Mouse (Mus musculus) ES-E14 (cell line): Measurements from ENCODE around the gene Tns3.

Experiments used
- CHD2 ChIP-seq: IDR thresholded peaks from 2 replicates; pipeline ENCODE4 v1.6.1; 2014; ENCODE audit warnings: mild to moderate bottlenecking, low read depth, low read length, inconsistent platforms
- HCFC1 ChIP-seq: IDR thresholded peaks from 2 replicates; pipeline ENCODE4 v1.6.1; 2012; ENCODE audit warnings: low read length, inconsistent platforms, borderline replicate concordance; ENCODE audit not compliant: insufficient read depth
- MAFK ChIP-seq: IDR thresholded peaks from 2 replicates; pipeline ENCODE4 v1.6.1; 2014; ENCODE audit warnings: mild to moderate bottlenecking, low read depth, low read length, inconsistent platforms; ENCODE audit not compliant: insufficient read depth
- ZC3H11A ChIP-seq: IDR thresholded peaks from 2 replicates; pipeline ENCODE4 v1.6.1; 2012; ENCODE audit warnings: low read depth, mild to moderate bottlenecking, inconsistent platforms, low read length, borderline replicate concordance
- ZNF384 ChIP-seq: IDR thresholded peaks from 2 replicates; pipeline ENCODE4 v1.6.1; 2012; ENCODE audit warnings: low read depth, low read length, inconsistent platforms

GRCm38 (mm10) chr11:8688907-8689306 lies 24.6 kb upstream of the Tns3 start:
- no peak for TF ChIP-seq HCFC1
- no peak for TF ChIP-seq MAFK
- TF ChIP-seq ZNF384, result no peak
- no peak for TF ChIP-seq ZC3H11A
- TF ChIP-seq CHD2, result no peak
